Mouse (Mus musculus): ENCODE measurements around the gene Olfr1382.

DNA sequence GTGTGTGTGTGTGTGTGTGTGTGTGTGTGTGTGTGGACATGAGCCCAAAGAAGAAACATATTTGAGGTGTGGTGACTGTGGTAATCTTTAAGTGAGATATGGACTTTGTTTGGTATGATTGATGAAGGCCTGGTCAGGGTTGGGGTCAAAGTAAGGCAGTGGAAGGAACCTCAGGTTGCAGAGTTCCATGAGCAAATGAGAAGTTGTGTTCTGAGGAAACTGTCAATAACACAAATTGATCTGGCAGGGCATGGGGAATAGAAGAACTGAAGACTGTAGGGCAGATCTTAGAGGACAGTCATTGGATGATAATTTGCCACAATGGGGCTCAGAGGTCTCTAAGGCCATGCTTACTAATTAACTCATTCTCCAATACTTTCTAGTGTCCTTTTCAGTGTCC, 8.7 kb upstream of the Olfr1382 start, which contains the start of gene Olfr1383:
- TF ChIP-seq POLR2A (IDR thresholded peaks at IDR 0.05; ENCODE audit: control insufficient read depth, extremely low read depth, insufficient read depth, low read length, poor library complexity) (no peak), CTCF (IDR thresholded peaks at IDR 0.05; ENCODE audit: borderline replicate concordance, control insufficient read depth, extremely low read depth, insufficient read depth, low read length, poor library complexity) (no peak)

All from thymus, adult 2 months (tissue).